ENCODE assay signal across 11 mouse cellular contexts in the genomic region with DNA sequence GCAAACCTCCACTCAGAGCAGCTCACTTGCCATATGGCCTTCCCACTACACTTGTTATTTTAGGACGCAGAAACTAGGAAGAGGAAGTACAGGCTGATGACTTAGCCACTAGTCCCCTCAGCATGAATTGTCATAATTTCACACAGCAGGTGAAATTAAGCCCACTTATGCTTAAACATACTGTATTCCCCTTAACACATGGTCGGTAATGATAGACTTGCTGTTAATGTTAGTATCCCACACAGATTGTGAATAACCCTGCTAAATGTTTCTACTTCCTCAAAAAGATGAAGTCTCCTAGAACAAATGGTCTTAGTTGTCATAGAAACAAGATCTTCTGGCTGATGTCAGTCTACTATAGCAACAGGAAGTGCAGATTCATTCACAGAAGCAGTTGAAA. TPM values are rescaled to one million over a fixed set of nuclear protein-coding genes. Genes with fewer than 3 reads are reported as not detected.
DNase-seq lines count a peak whose midpoint lies in the region.
"Had no signal": no experiment of that assay in that cellular context is flagged by ENCODE, and none has a peak within 500 bp of the region (broad histone marks: within the 10 kb centered on the region; RNA-seq: fewer than 3 reads in every experiment).

No protein-coding gene starts in this region.

- DNase-seq in heart, adult 9 months (ENCODE audit: low spot score in 2 of 2) = peak; percentile 2 to 5
- no peak for DNase-seq in heart, postnatal 14 days
- DNase-seq in right cerebral cortex, postnatal 36 days (ENCODE audit: low spot score in 2 of 2) = peak; percentile 5 to 18
- no peak for DNase-seq in right cerebral cortex, postnatal 4 days
- peak; percentile 24 to 78 for DNase-seq in left cerebral cortex, postnatal 25 days (ENCODE audit: low spot score in 2 of 2)
- DNase-seq in cerebellum, adult 11 months = no peak
- no peak for DNase-seq in thymus, adult 18-20 months
- DNase-seq in thymus, postnatal 4 days = no peak
- DNase-seq: cerebellum, postnatal 36 days; gastrocnemius, postnatal 25 days; lung, postnatal 4 days had no signal

- intact Hi-C loops in heart, postnatal 14 days (cut with DNase I) = no loop called here
- intact Hi-C loops in left cerebral cortex, postnatal 25 days (cut with DNase I) = no loop called here

RNA-seq across cellular contexts. Expression of a gene that starts 47.6 kb away (rescaled TPM):
- total RNA-seq in heart, postnatal 14 days (2021) = under 1 TPM; 0.12 to 0.24 TPM
- under 1 TPM; 0.66 TPM for total RNA-seq in left cerebral cortex, postnatal 25 days (2021)
- total RNA-seq: gastrocnemius, postnatal 25 days had no signal

Comparison
In these comparisons a context has a peak if more than half of its experiments do, and no peak if none do; other contexts are left out.
1. DNase-seq: peak in heart, adult 9 months (2 of 2), right cerebral cortex, postnatal 36 days (2 of 2) and left cerebral cortex, postnatal 25 days (2 of 2); none in heart, postnatal 14 days (0 of 2), right cerebral cortex, postnatal 4 days (single experiment), cerebellum, adult 11 months (single experiment), thymus, adult 18-20 months (0 of 2) and thymus, postnatal 4 days (single experiment).